Comparison of ENCODE assay signal across 23 mouse cellular contexts in genomic region chr13:75807969-75808368, GRCm38 (mm10).
"Had no signal": no experiment of that assay in that cellular context is flagged by ENCODE, and none has a peak within 500 bp of the region (broad histone marks: within the 10 kb centered on the region; RNA-seq: fewer than 3 reads in every experiment).

No protein-coding gene starts in this region.

- H3K27ac ChIP-seq: forebrain, embryonic 15.5 days; heart, adult 2 months; heart, embryonic 13.5 days; heart, embryonic 15.5 days; hindbrain, embryonic 13.5 days; hindbrain, embryonic 15.5 days; hindbrain, postnatal 0 days; kidney, postnatal 0 days; limb, embryonic 13.5 days; limb, embryonic 15.5 days had no signal

- ATAC-seq: forebrain, embryonic 15.5 days; forebrain, postnatal 0 days; hindbrain, postnatal 0 days; intestine, embryonic 16.5 days had no signal

- H3K4me3 ChIP-seq: forebrain, embryonic 15.5 days; heart, adult 2 months; heart, embryonic 13.5 days; heart, embryonic 15.5 days; hindbrain, embryonic 13.5 days; hindbrain, embryonic 15.5 days; limb, embryonic 13.5 days; limb, embryonic 15.5 days had no signal

- H3K9me3 ChIP-seq: forebrain, embryonic 15.5 days; heart, embryonic 13.5 days; heart, embryonic 15.5 days; hindbrain, embryonic 13.5 days; hindbrain, embryonic 15.5 days; limb, embryonic 13.5 days; limb, embryonic 15.5 days had no signal

- H3K4me2 ChIP-seq: forebrain, embryonic 15.5 days; heart, embryonic 11.5 days; heart, embryonic 13.5 days; heart, embryonic 15.5 days; hindbrain, embryonic 13.5 days; hindbrain, embryonic 15.5 days; limb, embryonic 13.5 days; limb, embryonic 15.5 days had no signal

- DNase-seq: forebrain, postnatal 0 days; gastrocnemius, postnatal 14 days; gastrocnemius, postnatal 36 days; heart, adult 11 months; heart, adult 2 months; heart, postnatal 14 days; heart, postnatal 36 days; kidney, adult 18-20 months; kidney, postnatal 14 days; layer of hippocampus, adult 9-11 months; layer of hippocampus, postnatal 36 days; left cerebral cortex, postnatal 4 days had no signal

- H3K9ac ChIP-seq: forebrain, embryonic 15.5 days; forebrain, postnatal 0 days; heart, embryonic 13.5 days; heart, embryonic 15.5 days; hindbrain, embryonic 13.5 days; hindbrain, embryonic 15.5 days; limb, embryonic 13.5 days; limb, embryonic 15.5 days had no signal

- H3K36me3 ChIP-seq: forebrain, embryonic 15.5 days; heart, embryonic 13.5 days; heart, embryonic 15.5 days; hindbrain, embryonic 13.5 days; hindbrain, embryonic 15.5 days; limb, embryonic 13.5 days; limb, embryonic 15.5 days had no signal

- H3K4me1 ChIP-seq: forebrain, embryonic 15.5 days; heart, embryonic 13.5 days; heart, embryonic 15.5 days; hindbrain, embryonic 13.5 days; hindbrain, embryonic 15.5 days; limb, embryonic 13.5 days; limb, embryonic 15.5 days had no signal

- H3K27me3 ChIP-seq: forebrain, embryonic 15.5 days; heart, embryonic 13.5 days; heart, embryonic 15.5 days; hindbrain, embryonic 13.5 days; hindbrain, embryonic 15.5 days; limb, embryonic 13.5 days; limb, embryonic 15.5 days had no signal
